In the genomic region with DNA sequence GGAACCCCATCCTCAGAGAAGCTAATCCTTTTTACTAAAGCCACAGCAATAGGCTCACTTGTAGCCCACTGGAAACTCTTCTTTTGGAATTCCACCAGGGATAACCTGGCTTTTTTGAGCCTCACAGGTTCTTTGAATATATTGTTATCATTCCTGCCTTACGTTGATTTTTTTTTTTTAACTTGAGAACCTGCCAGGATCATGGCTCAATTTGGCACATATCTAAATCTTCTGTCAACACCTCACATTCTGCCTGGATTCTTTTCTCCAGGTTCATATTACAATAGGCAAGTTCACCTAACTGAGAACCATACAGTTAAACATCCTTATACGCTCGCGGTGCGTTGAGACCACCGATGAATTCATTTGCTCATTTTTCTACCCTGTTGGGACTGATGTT, we compare ENCODE assay signal across 15 mouse cellular contexts. TPM values are rescaled to one million over a fixed set of nuclear protein-coding genes. Genes with fewer than 3 reads are reported as not detected.
DNase-seq lines count a peak whose midpoint lies in the region; ATAC-seq and TF ChIP-seq lines count a peak whose summit lies in the region.
"Had no signal": no experiment of that assay in that cellular context is flagged by ENCODE, and none has a peak within 500 bp of the region (broad histone marks: within the 10 kb centered on the region; RNA-seq: fewer than 3 reads in every experiment).

No protein-coding gene starts in this region.

- H3K9ac ChIP-seq in embryonic facial prominence, embryonic 14.5 days (ENCODE audit: low read depth, low read length) = no peak overlapping the region
- no peak overlapping the region for H3K9ac ChIP-seq in lung, embryonic 14.5 days
- H3K9ac ChIP-seq in lung, postnatal 0 days (replicated peaks; ENCODE audit: low read depth) = no peak overlapping the region
- H3K9ac ChIP-seq: embryonic facial prominence, embryonic 13.5 days; forebrain, embryonic 13.5 days; forebrain, embryonic 15.5 days; forebrain, postnatal 0 days had no signal

- no peak overlapping the region for H3K4me3 ChIP-seq in embryonic facial prominence, embryonic 14.5 days (ENCODE audit: low read depth, low read length)
- H3K4me3 ChIP-seq in embryonic facial prominence, embryonic 10.5 days = no peak overlapping the region
- no peak overlapping the region for H3K4me3 ChIP-seq in lung, embryonic 14.5 days (ENCODE audit: low read depth, low read length)
- no peak overlapping the region for H3K4me3 ChIP-seq in lung, postnatal 0 days (ENCODE audit: low read depth, low read length)
- H3K4me3 ChIP-seq: embryonic facial prominence, embryonic 13.5 days; forebrain, embryonic 13.5 days; forebrain, embryonic 15.5 days had no signal

- peak; percentile 28 for DNase-seq in embryonic facial prominence, embryonic 14.5 days (ENCODE audit: low spot score)
- no peak for DNase-seq in embryonic facial prominence, embryonic 10.5 days (ENCODE audit: low spot score)
- peak; percentile 34 for DNase-seq in lung, embryonic 14.5 days
- DNase-seq in lung, postnatal 0 days (ENCODE audit: low spot score) = no peak
- DNase-seq in thymus, postnatal 10 days (ENCODE audit: low spot score in 2 of 2) = no peak
- DNase-seq: adrenal gland, adult 8-10 months; adrenal gland, postnatal 14 days; adrenal gland, postnatal 36 days; cerebellum, postnatal 25 days; forebrain, postnatal 0 days had no signal

- WGBS in embryonic facial prominence, embryonic 14.5 days = 51% methylated on average over 6 of the region's 6 CpGs
- WGBS in embryonic facial prominence, embryonic 10.5 days = 92% methylated on average over 6 of the region's 6 CpGs
- WGBS in lung, embryonic 14.5 days = 38% methylated on average over 6 of the region's 6 CpGs
- 49% methylated on average over 6 of the region's 6 CpGs for WGBS in lung, postnatal 0 days

- 0 out of 2 replicates have a peak, but pooled peaks cover 8% of the 10 kb centered on the region for H3K4me1 ChIP-seq in embryonic facial prominence, embryonic 14.5 days (ENCODE audit: control insufficient read depth, insufficient read depth, low read length)
- H3K4me1 ChIP-seq in embryonic facial prominence, embryonic 10.5 days = peaks cover 11% of the 10 kb centered on the region
- H3K4me1 ChIP-seq in lung, embryonic 14.5 days (ENCODE audit: insufficient read depth) = no peaks in the 10 kb centered on the region
- no peaks in the 10 kb centered on the region for H3K4me1 ChIP-seq in lung, postnatal 0 days (ENCODE audit: insufficient read depth, low read depth, low read length)
- H3K4me1 ChIP-seq: forebrain, embryonic 13.5 days; forebrain, embryonic 15.5 days had no signal

- H3K27me3 ChIP-seq in embryonic facial prominence, embryonic 14.5 days (replicated peaks; ENCODE audit: control insufficient read depth, insufficient read depth, low read length) = no peaks in the 10 kb centered on the region
- no peaks in the 10 kb centered on the region for H3K27me3 ChIP-seq in embryonic facial prominence, embryonic 10.5 days (replicated peaks; ENCODE audit: low read depth, poor library complexity, severe bottlenecking)
- no peaks in the 10 kb centered on the region for H3K27me3 ChIP-seq in lung, embryonic 14.5 days (ENCODE audit: insufficient read depth, low read length)
- H3K27me3 ChIP-seq in lung, postnatal 0 days (replicated peaks; ENCODE audit: insufficient read depth, low read length) = no peaks in the 10 kb centered on the region
- H3K27me3 ChIP-seq: embryonic facial prominence, embryonic 13.5 days; forebrain, embryonic 13.5 days; forebrain, embryonic 15.5 days; Patski had no signal

- no peaks in the 10 kb centered on the region for H3K9me3 ChIP-seq in embryonic facial prominence, embryonic 14.5 days (ENCODE audit: control insufficient read depth, low read length)
- no peaks in the 10 kb centered on the region for H3K9me3 ChIP-seq in embryonic facial prominence, embryonic 10.5 days
- no peaks in the 10 kb centered on the region for H3K9me3 ChIP-seq in lung, embryonic 14.5 days (ENCODE audit: low read depth, low read length)
- no peaks in the 10 kb centered on the region for H3K9me3 ChIP-seq in lung, postnatal 0 days (ENCODE audit: low read length)
- H3K9me3 ChIP-seq: embryonic facial prominence, embryonic 13.5 days; forebrain, embryonic 13.5 days; forebrain, embryonic 15.5 days had no signal

- H3K27ac ChIP-seq in embryonic facial prominence, embryonic 14.5 days (replicated peaks; ENCODE audit: low read depth, low read length) = no peak overlapping the region
- no peak overlapping the region for H3K27ac ChIP-seq in embryonic facial prominence, embryonic 10.5 days (replicated peaks)
- H3K27ac ChIP-seq in lung, embryonic 14.5 days (ENCODE audit: low read depth) = no peak overlapping the region
- H3K27ac ChIP-seq in lung, postnatal 0 days (ENCODE audit: low read length) = no peak overlapping the region
- H3K27ac ChIP-seq: embryonic facial prominence, embryonic 13.5 days; forebrain, embryonic 13.5 days; forebrain, embryonic 15.5 days had no signal

- ATAC-seq in embryonic facial prominence, embryonic 14.5 days (ENCODE audit: low read depth) = no peak
- no peak for ATAC-seq in lung, embryonic 14.5 days (ENCODE audit: insufficient read depth)
- no peak for ATAC-seq in lung, postnatal 0 days
- ATAC-seq: activated CD4-positive, CD25-positive, alpha-beta regulatory T cell, adult 4 months; forebrain, embryonic 13.5 days; forebrain, embryonic 15.5 days; forebrain, postnatal 0 days; Patski had no signal

- no peak overlapping the region for H3K4me2 ChIP-seq in embryonic facial prominence, embryonic 14.5 days (ENCODE audit: low read depth, low read length)
- no peak overlapping the region for H3K4me2 ChIP-seq in lung, embryonic 14.5 days
- no peak overlapping the region for H3K4me2 ChIP-seq in lung, postnatal 0 days (replicated peaks; ENCODE audit: low read depth, low read length)
- H3K4me2 ChIP-seq: embryonic facial prominence, embryonic 13.5 days; forebrain, embryonic 13.5 days; forebrain, embryonic 15.5 days had no signal

- no peak for TF ChIP-seq CTCF in lung, embryonic 14.5 days (IDR thresholded peaks at IDR 0.05; ENCODE audit: low read depth)
- no peak for TF ChIP-seq CTCF in lung, postnatal 0 days (IDR thresholded peaks at IDR 0.05)

- no peaks in the 10 kb centered on the region for H3K36me3 ChIP-seq in embryonic facial prominence, embryonic 14.5 days (ENCODE audit: control insufficient read depth, insufficient read depth, low read length)
- H3K36me3 ChIP-seq in embryonic facial prominence, embryonic 10.5 days (replicated peaks) = no peaks in the 10 kb centered on the region
- H3K36me3 ChIP-seq in lung, embryonic 14.5 days (ENCODE audit: insufficient read depth) = 0 out of 2 replicates have a peak, but pooled peaks cover under 1% of the 10 kb centered on the region
- H3K36me3 ChIP-seq in lung, postnatal 0 days (ENCODE audit: insufficient read depth, low read length) = no peaks in the 10 kb centered on the region
- H3K36me3 ChIP-seq: forebrain, embryonic 15.5 days had no signal

- TF ChIP-seq EP300 in lung, postnatal 0 days (IDR thresholded peaks at IDR 0.05) = no peak

RNA-seq across cellular contexts. Expression of a gene that starts 28.2 kb away (rescaled TPM):
- polyA plus RNA-seq in embryonic facial prominence, embryonic 14.5 days (2014; fragmentation: Nextera tagmentation; extraction: Ambion mirVana) = 10.6 and 12.1 TPM in 2 replicates
- 3.2 and 3.3 TPM in 2 replicates for polyA plus RNA-seq in embryonic facial prominence, embryonic 10.5 days (2016; fragmentation: Nextera tagmentation; extraction: Ambion mirVana)
- polyA plus RNA-seq in lung, embryonic 14.5 days (2014; fragmentation: Nextera tagmentation; extraction: Ambion mirVana) = 16.4 and 17.6 TPM in 2 replicates
- 3.9 and 5.0 TPM in 2 replicates for polyA plus RNA-seq in lung, postnatal 0 days (2015; fragmentation: Nextera tagmentation; extraction: Ambion mirVana)
- polyA plus RNA-seq: activated CD4-positive, CD25-positive, alpha-beta regulatory T cell, adult 4 months had no signal

Comparison
In these comparisons a context has a peak if more than half of its experiments do, and no peak if none do; other contexts are left out.
1. DNase-seq: peak in embryonic facial prominence, embryonic 14.5 days (single experiment) and lung, embryonic 14.5 days (single experiment); none in embryonic facial prominence, embryonic 10.5 days (single experiment), lung, postnatal 0 days (single experiment) and thymus, postnatal 10 days (0 of 2).